7 mouse cellular contexts compared by ENCODE assay signal in the genomic region with DNA sequence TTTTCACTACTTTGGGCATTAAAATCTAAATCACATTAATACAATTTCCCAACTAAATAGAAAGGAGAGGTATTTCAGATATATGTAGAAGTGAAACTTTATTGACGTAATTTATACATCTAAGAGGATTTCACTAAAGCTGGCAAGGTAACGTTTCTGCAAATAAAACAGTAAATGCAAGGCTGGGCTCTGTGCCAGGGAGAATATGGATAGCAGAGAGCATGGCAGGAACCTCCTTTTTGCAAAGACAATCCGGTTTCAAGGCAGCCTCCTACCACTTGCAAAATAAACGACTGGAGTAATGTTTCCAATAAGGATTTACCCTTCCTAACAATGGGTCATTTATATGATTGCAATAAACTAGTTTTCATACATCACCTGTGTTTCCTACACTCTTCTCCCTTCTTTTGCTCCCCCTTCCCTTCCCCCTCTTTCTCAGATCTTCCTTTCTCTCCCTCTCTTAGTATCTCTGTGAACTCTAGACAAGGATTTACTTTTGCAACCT. TPM values are rescaled to one million over a fixed set of nuclear protein-coding genes. Genes with fewer than 3 reads are reported as not detected.
DNase-seq lines count a peak whose midpoint lies in the region; ATAC-seq and TF ChIP-seq lines count a peak whose summit lies in the region.

No protein-coding gene starts in this region.

- H3K79me2 ChIP-seq in liver, adult 2 months (ENCODE audit: control insufficient read depth, insufficient read depth, low read length) = peaks cover 11% of the 10 kb centered on the region

- TF ChIP-seq POLR2A in liver, adult 2 months (IDR thresholded peaks at IDR 0.05; ENCODE audit: extremely low read depth, insufficient read depth, low read length) = no peak
- TF ChIP-seq POLR2A in olfactory bulb, adult 2 months (IDR thresholded peaks at IDR 0.05; ENCODE audit: insufficient read depth, low read depth, low read length) = no peak

- peak overlapping the region; percentile 82 for H3K4me2 ChIP-seq in forebrain, embryonic 13.5 days
- peak overlapping the region; percentile 44; the same call in 1 of the 2 replicates for H3K4me2 ChIP-seq in limb, embryonic 11.5 days (ENCODE audit: low read depth, severe bottlenecking)

- no peak overlapping the region for H3K9ac ChIP-seq in liver, adult 2 months (ENCODE audit: low read depth, low read length)
- peak overlapping the region; percentile 100; the same call in 1 of the 2 replicates for H3K9ac ChIP-seq in forebrain, embryonic 13.5 days
- no peak overlapping the region; the same call in 1 of the 2 replicates for H3K9ac ChIP-seq in limb, embryonic 11.5 days (ENCODE audit: low read length)

- H3K27ac ChIP-seq in liver, adult 2 months (replicated peaks; ENCODE audit: insufficient read depth, low read depth, low read length) = 0 out of 2 replicates have a peak overlapping the region, but pooled peaks have one; percentile 22
- H3K27ac ChIP-seq in forebrain, embryonic 13.5 days = peak overlapping the region; percentile 98
- H3K27ac ChIP-seq in limb, embryonic 11.5 days (replicated peaks; ENCODE audit: low read depth, low read length) = no peak overlapping the region; the same call in 1 of the 2 replicates
- H3K27ac ChIP-seq in olfactory bulb, adult 2 months (ENCODE audit: insufficient read depth, low read depth, low read length) = 0 out of 2 replicates have a peak overlapping the region, but pooled peaks have one; percentile 0

- WGBS in liver, adult 2 months = 25% methylated on average over 4 of the region's 4 CpGs
- WGBS in forebrain, embryonic 13.5 days = 13% methylated on average over 4 of the region's 4 CpGs
- 21% methylated on average over 4 of the region's 4 CpGs for WGBS in limb, embryonic 11.5 days
- 30% methylated on average over 4 of the region's 4 CpGs for WGBS in olfactory bulb, adult 2 months

- H3K36me3 ChIP-seq in liver, adult 2 months (ENCODE audit: control insufficient read depth, insufficient read depth, low read length) = no peaks in the 10 kb centered on the region
- H3K36me3 ChIP-seq in forebrain, embryonic 13.5 days (ENCODE audit: poor library complexity, severe bottlenecking) = no peaks in the 10 kb centered on the region
- no peaks in the 10 kb centered on the region for H3K36me3 ChIP-seq in limb, embryonic 11.5 days (ENCODE audit: control insufficient read depth, insufficient read depth, low read length)

- ATAC-seq in forebrain, embryonic 13.5 days = no peak
- no peak for ATAC-seq in limb, embryonic 11.5 days (ENCODE audit: insufficient number of reproducible peaks, low FRiP score, low TSS enrichment, low read depth)

- no peak for DNase-seq in liver, adult 2 months (ENCODE audit: extremely low read depth, low read depth, low spot score)
- no peak for DNase-seq in liver
- no peak for DNase-seq in limb, embryonic 11.5 days (ENCODE audit: low spot score)
- DNase-seq in left cerebral cortex, adult 8-10 months (ENCODE audit: low spot score in 2 of 2) = no peak
- no peak for DNase-seq in yolk sac, embryonic 10.5 days (ENCODE audit: low spot score)

- peaks cover 8% of the 10 kb centered on the region; the same call in 1 of the 2 replicates for H3K4me1 ChIP-seq in liver, adult 2 months (ENCODE audit: control insufficient read depth, insufficient read depth, low read length)
- H3K4me1 ChIP-seq in forebrain, embryonic 13.5 days = peaks cover 47% of the 10 kb centered on the region
- peaks cover 14% of the 10 kb centered on the region; the same call in 1 of the 2 replicates for H3K4me1 ChIP-seq in limb, embryonic 11.5 days (ENCODE audit: control insufficient read depth, insufficient read depth, low read length)
- H3K4me1 ChIP-seq in olfactory bulb, adult 2 months (ENCODE audit: control insufficient read depth, insufficient read depth, low read length) = peaks cover 7% of the 10 kb centered on the region; the same call in 1 of the 2 replicates

- no peak for TF ChIP-seq CTCF in liver, adult 2 months (IDR thresholded peaks at IDR 0.05; ENCODE audit: low read depth, low read length)
- TF ChIP-seq CTCF in olfactory bulb, adult 2 months (IDR thresholded peaks at IDR 0.05; ENCODE audit: insufficient read depth, low read depth, low read length) = no peak

- no peaks in the 10 kb centered on the region for H3K27me3 ChIP-seq in liver, adult 2 months (ENCODE audit: control insufficient read depth, insufficient read depth, low read length)
- 0 out of 2 replicates have a peak, but pooled peaks cover 3% of the 10 kb centered on the region for H3K27me3 ChIP-seq in forebrain, embryonic 13.5 days
- no peaks in the 10 kb centered on the region for H3K27me3 ChIP-seq in limb, embryonic 11.5 days (ENCODE audit: control insufficient read depth, insufficient read depth, low read length)

- no peaks in the 10 kb centered on the region for H3K9me3 ChIP-seq in forebrain, embryonic 13.5 days (replicated peaks)
- no peaks in the 10 kb centered on the region for H3K9me3 ChIP-seq in limb, embryonic 11.5 days (ENCODE audit: control insufficient read depth, low read length)

- H3K4me3 ChIP-seq in liver, adult 2 months (ENCODE audit: insufficient read depth, low read depth, low read length) = no peak overlapping the region; the same call in 1 of the 2 replicates
- peak overlapping the region; percentile 96 for H3K4me3 ChIP-seq in forebrain, embryonic 13.5 days
- 0 out of 2 replicates have a peak overlapping the region, but pooled peaks have one; percentile 21 for H3K4me3 ChIP-seq in limb, embryonic 11.5 days (ENCODE audit: low read depth, low read length)
- no peak overlapping the region for H3K4me3 ChIP-seq in olfactory bulb, adult 2 months (ENCODE audit: insufficient read depth, low read depth, low read length)

RNA-seq across cellular contexts. Expression of gene Nfia, which starts 2.0 kb away (rescaled TPM):
- total RNA-seq in liver, adult 2 months (2014; rRNA removed) = 12.5 and 20.0 TPM in 2 replicates
- 31.7 and 32.2 TPM in 2 replicates for polyA plus RNA-seq in liver, adult 2 months (2012; rRNA removed)
- polyA plus RNA-seq in forebrain, embryonic 13.5 days (2015; fragmentation: Nextera tagmentation; extraction: Ambion mirVana) = 93.7 and 121 TPM in 2 replicates
- polyA plus RNA-seq in limb, embryonic 11.5 days (2014; fragmentation: Nextera tagmentation; extraction: Ambion mirVana) = 27.6 and 32.1 TPM in 2 replicates
- polyA plus RNA-seq in olfactory bulb, adult 2 months (2012; ENCODE audit: insufficient read depth, insufficient read length, low replicate concordance, missing spikeins) = not detected in 2 replicates
- 10 to 100 TPM; 55.9 to 77.3 (median 71.0) TPM for total RNA-seq in left cerebral cortex, adult 8-10 months (2022)

RNA-seq across cellular contexts. Expression of gene E130114P18Rik, which starts 3.4 kb away (rescaled TPM):
- total RNA-seq in liver, adult 2 months (2014; rRNA removed) = not detected in 2 replicates
- polyA plus RNA-seq in liver, adult 2 months (2012; rRNA removed) = not detected in 2 replicates
- polyA plus RNA-seq in forebrain, embryonic 13.5 days (2015; fragmentation: Nextera tagmentation; extraction: Ambion mirVana) = 64.7 and 71.1 TPM in 2 replicates
- polyA plus RNA-seq in limb, embryonic 11.5 days (2014; fragmentation: Nextera tagmentation; extraction: Ambion mirVana) = 8.0 and 10.1 TPM in 2 replicates
- not detected in 2 replicates for polyA plus RNA-seq in olfactory bulb, adult 2 months (2012; ENCODE audit: insufficient read depth, insufficient read length, low replicate concordance, missing spikeins)
- total RNA-seq in left cerebral cortex, adult 8-10 months (2022) = 1 to 10 TPM; 5.0 to 8.3 (median 6.2) TPM

Comparison
In these comparisons a context has a peak if more than half of its experiments do, and no peak if none do; other contexts are left out.
1. H3K4me3 ChIP-seq: peak in forebrain, embryonic 13.5 days (single experiment) and limb, embryonic 11.5 days (single experiment); none in liver, adult 2 months (single experiment) and olfactory bulb, adult 2 months (single experiment).